17 mouse cellular contexts compared by ENCODE assay signal in genomic region chr5:114695775-114696174, GRCm38 (mm10). TPM values are rescaled to one million over a fixed set of nuclear protein-coding genes. Genes with fewer than 3 reads are reported as not detected.
DNase-seq lines count a peak whose midpoint lies in the region; ATAC-seq and TF ChIP-seq lines count a peak whose summit lies in the region.
"Had no signal": no experiment of that assay in that cellular context is flagged by ENCODE, and none has a peak within 500 bp of the region (broad histone marks: within the 10 kb centered on the region; RNA-seq: fewer than 3 reads in every experiment).

No protein-coding gene starts in this region.

- 70% methylated on average over 5 of the region's 5 CpGs for WGBS in heart, postnatal 0 days
- WGBS in heart, embryonic 12.5 days: 63% methylated on average over 5 of the region's 5 CpGs
- WGBS in midbrain, postnatal 0 days: 68% methylated on average over 5 of the region's 5 CpGs
- 78% methylated on average over 5 of the region's 5 CpGs for WGBS in midbrain, embryonic 11.5 days

- no peak overlapping the region for H3K4me2 ChIP-seq in heart, postnatal 0 days (ENCODE audit: low read depth, low read length)
- no peak overlapping the region for H3K4me2 ChIP-seq in heart, embryonic 12.5 days
- H3K4me2 ChIP-seq in midbrain, postnatal 0 days (ENCODE audit: low read depth, low read length, poor library complexity, severe bottlenecking): no peak overlapping the region
- no peak overlapping the region for H3K4me2 ChIP-seq in midbrain, embryonic 11.5 days

- TF ChIP-seq CTCF in heart, postnatal 0 days (IDR thresholded peaks at IDR 0.05; ENCODE audit: low read depth): peak; percentile 12
- peak; percentile 33 for TF ChIP-seq CTCF in midbrain, postnatal 0 days (IDR thresholded peaks at IDR 0.05)

- 0 out of 2 replicates have a peak, but pooled peaks cover 3% of the 10 kb centered on the region for H3K27me3 ChIP-seq in heart, postnatal 0 days (ENCODE audit: control insufficient read depth, insufficient read depth, low read length)
- peaks cover 29% of the 10 kb centered on the region for H3K27me3 ChIP-seq in heart, embryonic 12.5 days (replicated peaks)
- no peaks in the 10 kb centered on the region for H3K27me3 ChIP-seq in midbrain, postnatal 0 days (ENCODE audit: insufficient read depth, low read length)
- no peaks in the 10 kb centered on the region for H3K27me3 ChIP-seq in midbrain, embryonic 11.5 days (ENCODE audit: control insufficient read depth, insufficient read depth, low read length)

- no peaks in the 10 kb centered on the region for H3K9me3 ChIP-seq in heart, postnatal 0 days (replicated peaks; ENCODE audit: control insufficient read depth, low read length)
- no peaks in the 10 kb centered on the region for H3K9me3 ChIP-seq in heart, embryonic 12.5 days (replicated peaks)
- no peaks in the 10 kb centered on the region for H3K9me3 ChIP-seq in midbrain, postnatal 0 days (ENCODE audit: low read length)
- H3K9me3 ChIP-seq in midbrain, embryonic 11.5 days (ENCODE audit: control insufficient read depth, low read length): no peaks in the 10 kb centered on the region
- H3K9me3 ChIP-seq: heart, embryonic 10.5 days had no signal

- no peak overlapping the region for H3K9ac ChIP-seq in heart, postnatal 0 days (replicated peaks; ENCODE audit: low read depth, low read length)
- H3K9ac ChIP-seq in heart, embryonic 12.5 days: no peak overlapping the region
- no peak overlapping the region for H3K9ac ChIP-seq in midbrain, postnatal 0 days (replicated peaks; ENCODE audit: low read length, poor library complexity, severe bottlenecking)
- no peak overlapping the region for H3K9ac ChIP-seq in midbrain, embryonic 11.5 days (ENCODE audit: low read length)

- no peak for TF ChIP-seq EP300 in heart, postnatal 0 days (IDR thresholded peaks at IDR 0.05; ENCODE audit: low read depth)

- H3K27ac ChIP-seq in heart, postnatal 0 days (ENCODE audit: low read depth): no peak overlapping the region
- H3K27ac ChIP-seq in heart, embryonic 12.5 days (ENCODE audit: poor library complexity, severe bottlenecking): no peak overlapping the region
- no peak overlapping the region for H3K27ac ChIP-seq in midbrain, postnatal 0 days (ENCODE audit: low read depth, low read length)
- no peak overlapping the region for H3K27ac ChIP-seq in midbrain, embryonic 11.5 days (ENCODE audit: low read depth, low read length)
- H3K27ac ChIP-seq: heart, embryonic 10.5 days had no signal

- H3K36me3 ChIP-seq in heart, postnatal 0 days (replicated peaks; ENCODE audit: control insufficient read depth, insufficient read depth, low read length): no peaks in the 10 kb centered on the region
- no peaks in the 10 kb centered on the region for H3K36me3 ChIP-seq in heart, embryonic 12.5 days
- H3K36me3 ChIP-seq in midbrain, postnatal 0 days (ENCODE audit: insufficient read depth, low read length): no peaks in the 10 kb centered on the region
- H3K36me3 ChIP-seq in midbrain, embryonic 11.5 days (ENCODE audit: control insufficient read depth, insufficient read depth, low read length): no peaks in the 10 kb centered on the region
- H3K36me3 ChIP-seq: heart, embryonic 10.5 days had no signal

- no peak for DNase-seq in heart, postnatal 0 days (ENCODE audit: low spot score)
- DNase-seq in midbrain, postnatal 0 days (ENCODE audit: low spot score): no peak
- no peak for DNase-seq in midbrain, embryonic 11.5 days (ENCODE audit: low spot score, missing footprints)
- peak; percentile 47 for DNase-seq in R1 (ENCODE audit: low read depth, low spot score)
- DNase-seq in cerebellum, adult 9-11 months: no peak
- DNase-seq: adrenal gland, postnatal 14 days; cerebellum, postnatal 10 days; gastrocnemius, postnatal 10 days; heart, postnatal 36 days; kidney, postnatal 14 days; liver; thymus, postnatal 36 days had no signal

- no peak overlapping the region for H3K4me3 ChIP-seq in heart, postnatal 0 days (ENCODE audit: low read depth, low read length)
- no peak overlapping the region for H3K4me3 ChIP-seq in heart, embryonic 12.5 days
- no peak overlapping the region for H3K4me3 ChIP-seq in midbrain, postnatal 0 days (ENCODE audit: low read depth, low read length)
- H3K4me3 ChIP-seq in midbrain, embryonic 11.5 days (ENCODE audit: low read depth, low read length): no peak overlapping the region
- H3K4me3 ChIP-seq: heart, embryonic 10.5 days had no signal

- H3K4me1 ChIP-seq in heart, postnatal 0 days (ENCODE audit: control insufficient read depth, insufficient read depth): peaks cover 4% of the 10 kb centered on the region; the same call in 1 of the 2 replicates
- H3K4me1 ChIP-seq in heart, embryonic 12.5 days (replicated peaks): peaks cover 3% of the 10 kb centered on the region; the same call in 1 of the 2 replicates
- no peaks in the 10 kb centered on the region for H3K4me1 ChIP-seq in midbrain, postnatal 0 days (ENCODE audit: insufficient read depth, low read length)
- peaks cover 4% of the 10 kb centered on the region; the same call in 1 of the 2 replicates for H3K4me1 ChIP-seq in midbrain, embryonic 11.5 days (ENCODE audit: control insufficient read depth, insufficient read depth, low read length)

- no peak for ATAC-seq in heart, postnatal 0 days (ENCODE audit: insufficient read depth, low read depth)
- no peak for ATAC-seq in heart, embryonic 12.5 days (ENCODE audit: insufficient number of reproducible peaks, low FRiP score)
- ATAC-seq in midbrain, postnatal 0 days (ENCODE audit: low FRiP score): no peak
- ATAC-seq in midbrain, embryonic 11.5 days (ENCODE audit: low FRiP score): no peak
- no peak for ATAC-seq in megakaryocyte, adult 5-6 weeks (ENCODE audit: poor library complexity, severe bottlenecking)
- ATAC-seq: forebrain, embryonic 16.5 days had no signal

RNA-seq across cellular contexts. Expression of gene Gltp, which starts 5.0 kb away (rescaled TPM):
- 26.2 and 45.3 TPM in 2 replicates for total RNA-seq in heart, postnatal 0 days (2014; rRNA removed; ENCODE audit: low replicate concordance)
- 32.0 TPM in 2 replicates for polyA plus RNA-seq in heart, postnatal 0 days (2015; fragmentation: Nextera tagmentation; extraction: Ambion mirVana)
- polyA plus RNA-seq in heart, embryonic 12.5 days (2016; fragmentation: Nextera tagmentation; extraction: Ambion mirVana): 55.3 and 56.5 TPM in 2 replicates
- 27.0 and 42.1 TPM in 2 replicates for total RNA-seq in midbrain, postnatal 0 days (2014; rRNA removed)
- 32.6 and 35.3 TPM in 2 replicates for polyA plus RNA-seq in midbrain, postnatal 0 days (2015; fragmentation: Nextera tagmentation; extraction: Ambion mirVana)
- 63.8 and 67.1 TPM in 2 replicates for polyA plus RNA-seq in midbrain, embryonic 11.5 days (2014; fragmentation: Nextera tagmentation; extraction: Ambion mirVana)
- total RNA-seq in megakaryocyte, adult 5-6 weeks (2015): 268 and 269 TPM in 2 replicates
- total RNA-seq in megakaryocyte, adult 5-6 weeks (2017): 135 and 141 TPM in 2 replicates

RNA-seq across cellular contexts. Expression of gene Tchp, which starts 11.8 kb away (rescaled TPM):
- 0.50 and 1.6 TPM in 2 replicates for total RNA-seq in heart, postnatal 0 days (2014; rRNA removed; ENCODE audit: low replicate concordance)
- polyA plus RNA-seq in heart, postnatal 0 days (2015; fragmentation: Nextera tagmentation; extraction: Ambion mirVana): 4.4 and 5.8 TPM in 2 replicates
- polyA plus RNA-seq in heart, embryonic 12.5 days (2016; fragmentation: Nextera tagmentation; extraction: Ambion mirVana): 9.1 and 9.4 TPM in 2 replicates
- 10.9 and 11.2 TPM in 2 replicates for total RNA-seq in midbrain, postnatal 0 days (2014; rRNA removed)
- 12.6 and 14.4 TPM in 2 replicates for polyA plus RNA-seq in midbrain, postnatal 0 days (2015; fragmentation: Nextera tagmentation; extraction: Ambion mirVana)
- polyA plus RNA-seq in midbrain, embryonic 11.5 days (2014; fragmentation: Nextera tagmentation; extraction: Ambion mirVana): 13.7 and 17.4 TPM in 2 replicates
- 2.6 and 3.0 TPM in 2 replicates for total RNA-seq in megakaryocyte, adult 5-6 weeks (2015)
- total RNA-seq in megakaryocyte, adult 5-6 weeks (2017): 6.9 and 7.6 TPM in 2 replicates

RNA-seq across cellular contexts. Expression of gene Trpv4, which starts 37.6 kb away (rescaled TPM):
- total RNA-seq in heart, postnatal 0 days (2014; rRNA removed; ENCODE audit: low replicate concordance): 2.3 and 3.4 TPM in 2 replicates
- polyA plus RNA-seq in heart, postnatal 0 days (2015; fragmentation: Nextera tagmentation; extraction: Ambion mirVana): 0.87 and 0.93 TPM in 2 replicates
- 0.95 and 0.96 TPM in 2 replicates for polyA plus RNA-seq in heart, embryonic 12.5 days (2016; fragmentation: Nextera tagmentation; extraction: Ambion mirVana)
- 1.2 and 3.4 TPM in 2 replicates for total RNA-seq in midbrain, postnatal 0 days (2014; rRNA removed)
- 0.88 and 1.4 TPM in 2 replicates for polyA plus RNA-seq in midbrain, postnatal 0 days (2015; fragmentation: Nextera tagmentation; extraction: Ambion mirVana)
- 0.26 TPM in 1 of 2 replicates, not detected in the other for polyA plus RNA-seq in midbrain, embryonic 11.5 days (2014; fragmentation: Nextera tagmentation; extraction: Ambion mirVana)
- 1.5 TPM in 2 replicates for total RNA-seq in megakaryocyte, adult 5-6 weeks (2015)
- total RNA-seq in megakaryocyte, adult 5-6 weeks (2017): 0.94 and 1.8 TPM in 2 replicates
- total RNA-seq: monocyte, adult 5-6 weeks had no signal
